Mouse (Mus musculus): ENCODE measurements around the gene Hist1h3c.
"Not testable (repeated sequence)": the region's sequence is repeated elsewhere in the genome, so short reads cannot be mapped to it uniquely, and the experiment has no call there.

Hist1h3c gene

DNA sequence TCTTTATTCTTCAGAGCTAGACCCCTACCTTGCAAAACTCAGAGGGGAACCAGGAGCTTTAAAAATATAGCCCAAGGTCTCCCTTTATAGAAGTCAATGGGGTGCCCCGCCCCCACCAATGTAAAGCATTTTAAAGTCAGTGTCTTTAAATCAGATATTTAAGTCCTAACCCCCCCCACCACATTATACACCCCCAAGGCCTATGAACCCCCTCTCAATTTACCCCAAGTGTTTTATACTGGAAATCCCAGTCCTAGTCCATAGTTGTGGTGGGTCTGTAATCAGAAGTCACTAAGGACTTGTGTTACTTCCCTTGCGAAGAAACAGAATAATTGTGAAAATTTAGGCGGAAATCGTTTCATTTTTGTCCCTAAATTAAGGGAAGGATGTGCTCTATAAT, 7.4 kb downstream of the Hist1h3c start:
- H3K27me3 ChIP-seq (ENCODE audit: control insufficient read depth, insufficient read depth, low read length, poor library complexity, severe bottlenecking): no peaks in the 10 kb centered on the region
- peak; percentile 25 for DNase-seq (ENCODE audit: low read depth, low spot score)
- 0 out of 2 replicates have a peak, but pooled peaks cover 2% of the 10 kb centered on the region for H3K36me3 ChIP-seq (ENCODE audit: control insufficient read depth, insufficient read depth, low read length, poor library complexity, severe bottlenecking)

DNA sequence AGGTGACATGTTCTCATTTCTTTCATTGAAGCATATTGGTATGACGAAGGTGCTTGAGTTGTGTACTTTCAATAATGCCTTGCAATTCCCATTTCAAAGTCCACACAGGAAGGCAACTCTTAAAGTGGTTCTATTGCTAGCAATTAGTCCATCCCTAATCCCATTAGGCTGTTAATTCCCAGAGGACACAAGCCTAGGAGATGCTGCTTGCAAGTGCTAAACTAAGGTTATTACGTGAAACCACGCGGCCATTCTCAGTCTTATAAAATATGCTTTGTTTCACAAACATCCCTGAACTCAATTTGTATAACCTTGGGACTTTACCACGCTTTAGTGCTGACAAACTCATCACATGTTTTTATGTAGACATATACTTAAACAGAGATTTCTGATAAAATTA, 8.3 kb downstream of the Hist1h3c start:
- no peaks in the 10 kb centered on the region for H3K36me3 ChIP-seq (ENCODE audit: control insufficient read depth, insufficient read depth, low read length, poor library complexity, severe bottlenecking)
- DNase-seq (ENCODE audit: low read depth, low spot score): no peak
- H3K27me3 ChIP-seq (ENCODE audit: control insufficient read depth, insufficient read depth, low read length, poor library complexity, severe bottlenecking): no peaks in the 10 kb centered on the region

DNA sequence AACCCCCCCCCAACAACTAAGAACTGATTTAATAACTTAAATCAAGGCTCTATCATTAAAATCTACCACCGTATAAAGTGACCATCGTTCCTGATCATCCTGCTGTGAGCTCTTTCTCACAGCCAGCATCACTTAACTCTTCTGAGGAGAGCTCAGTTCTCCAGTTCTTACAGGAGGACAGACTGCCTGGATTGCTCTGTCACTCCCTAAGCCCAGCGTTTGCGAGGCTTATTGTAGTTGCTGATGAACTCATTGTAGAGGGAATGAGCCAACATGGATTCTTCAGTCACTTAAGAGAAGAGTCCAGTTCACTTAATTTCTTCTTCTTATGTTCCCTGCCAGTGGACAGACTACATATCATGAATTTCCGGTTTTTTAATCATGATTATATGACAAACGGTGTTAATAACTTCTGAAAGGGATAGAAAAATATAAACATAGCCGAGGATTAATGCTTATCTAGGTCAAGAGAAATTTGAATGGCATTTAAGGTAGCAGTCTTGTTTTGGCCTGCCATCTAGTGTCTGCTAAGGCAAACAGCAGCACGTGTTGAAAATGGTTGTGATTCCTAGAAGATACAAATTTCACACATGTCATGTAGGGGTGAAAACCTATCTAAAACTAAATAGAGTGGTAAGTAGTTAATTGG, 13.1 kb downstream of the Hist1h3c start:
- Histone ChIP-seq H3K36me3 (ENCODE audit: control insufficient read depth, insufficient read depth, low read length, poor library complexity, severe bottlenecking) (no peaks in the 10 kb centered on the region), H3K27me3 (ENCODE audit: control insufficient read depth, insufficient read depth, low read length, poor library complexity, severe bottlenecking) (no peaks in the 10 kb centered on the region)
- DNase-seq (ENCODE audit: low read depth, low spot score): peak; percentile 79

DNA sequence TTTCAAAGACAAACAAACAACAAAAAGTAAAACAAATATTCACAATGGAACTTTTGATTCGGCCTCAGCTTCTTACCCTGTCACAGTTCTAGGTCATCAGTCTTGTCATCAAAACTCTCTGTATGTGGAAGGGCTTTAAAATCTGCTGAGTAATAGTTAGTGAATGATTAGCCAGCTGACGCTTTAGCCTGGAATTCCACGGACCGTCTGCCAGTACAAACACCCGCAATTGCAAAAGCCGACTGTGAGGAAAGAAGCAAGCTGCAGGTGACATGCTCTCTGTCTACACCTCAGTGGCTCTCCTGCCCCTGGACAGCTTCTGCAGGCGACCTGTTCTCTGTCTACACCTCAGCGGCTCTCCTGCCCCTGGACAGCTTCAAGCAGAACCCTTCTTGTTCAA, 14.9 kb downstream of the Hist1h3c start:
- no peak for DNase-seq (ENCODE audit: low read depth, low spot score)
- no peaks in the 10 kb centered on the region for H3K36me3 ChIP-seq (ENCODE audit: control insufficient read depth, insufficient read depth, low read length, poor library complexity, severe bottlenecking)

DNA sequence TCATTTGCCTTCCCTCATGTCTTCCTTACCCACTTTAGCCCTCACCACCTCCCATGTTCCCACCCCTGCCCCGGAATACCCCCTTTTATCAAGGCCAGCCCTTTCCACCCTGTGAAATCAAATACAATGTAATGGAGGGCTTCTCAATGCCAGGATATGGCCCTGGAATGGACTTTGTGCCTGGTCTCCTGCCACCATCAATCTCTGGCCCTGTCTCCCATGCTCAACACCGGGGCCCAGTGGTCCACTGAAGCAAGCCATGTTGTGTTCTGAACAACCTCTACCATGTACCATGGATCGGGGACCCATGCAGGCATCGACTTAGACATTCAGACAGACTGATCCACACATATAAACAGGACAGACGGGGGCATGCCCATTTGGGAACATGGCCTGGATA, 15.7 kb downstream of the Hist1h3c start:
- Histone ChIP-seq H3K36me3 (ENCODE audit: control insufficient read depth, insufficient read depth, low read length, poor library complexity, severe bottlenecking) (no peaks in the 10 kb centered on the region), H3K27me3 (ENCODE audit: control insufficient read depth, insufficient read depth, low read length, poor library complexity, severe bottlenecking) (no peaks in the 10 kb centered on the region)
- no peak for DNase-seq (ENCODE audit: low read depth, low spot score)

More for the DNA sequence above, 14.9 kb downstream of the Hist1h3c start:
- no peaks in the 10 kb centered on the region for H3K27me3 ChIP-seq (ENCODE audit: control insufficient read depth, insufficient read depth, low read length, poor library complexity, severe bottlenecking)

DNA sequence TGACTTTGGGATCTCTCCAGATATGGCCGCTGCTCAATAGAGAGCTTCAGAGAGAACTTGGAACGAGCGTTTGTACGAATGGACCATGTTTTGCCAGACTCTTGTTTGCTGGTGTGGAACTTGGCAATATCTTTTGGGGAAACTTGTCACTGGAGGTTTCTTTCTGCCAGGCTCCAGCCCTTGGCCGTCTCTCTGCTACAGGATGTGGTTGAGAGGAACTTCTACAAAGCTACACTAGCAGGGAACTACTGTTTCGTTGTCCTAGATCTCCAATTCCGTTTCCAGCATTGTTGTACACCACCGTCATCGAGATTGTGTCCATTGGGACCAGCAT, 16.2 kb downstream of the Hist1h3c start:
- DNase-seq (ENCODE audit: low read depth, low spot score): no peak
- H3K27me3 ChIP-seq (ENCODE audit: control insufficient read depth, insufficient read depth, low read length, poor library complexity, severe bottlenecking): no peaks in the 10 kb centered on the region
- no peaks in the 10 kb centered on the region for H3K36me3 ChIP-seq (ENCODE audit: control insufficient read depth, insufficient read depth, low read length, poor library complexity, severe bottlenecking)

DNA sequence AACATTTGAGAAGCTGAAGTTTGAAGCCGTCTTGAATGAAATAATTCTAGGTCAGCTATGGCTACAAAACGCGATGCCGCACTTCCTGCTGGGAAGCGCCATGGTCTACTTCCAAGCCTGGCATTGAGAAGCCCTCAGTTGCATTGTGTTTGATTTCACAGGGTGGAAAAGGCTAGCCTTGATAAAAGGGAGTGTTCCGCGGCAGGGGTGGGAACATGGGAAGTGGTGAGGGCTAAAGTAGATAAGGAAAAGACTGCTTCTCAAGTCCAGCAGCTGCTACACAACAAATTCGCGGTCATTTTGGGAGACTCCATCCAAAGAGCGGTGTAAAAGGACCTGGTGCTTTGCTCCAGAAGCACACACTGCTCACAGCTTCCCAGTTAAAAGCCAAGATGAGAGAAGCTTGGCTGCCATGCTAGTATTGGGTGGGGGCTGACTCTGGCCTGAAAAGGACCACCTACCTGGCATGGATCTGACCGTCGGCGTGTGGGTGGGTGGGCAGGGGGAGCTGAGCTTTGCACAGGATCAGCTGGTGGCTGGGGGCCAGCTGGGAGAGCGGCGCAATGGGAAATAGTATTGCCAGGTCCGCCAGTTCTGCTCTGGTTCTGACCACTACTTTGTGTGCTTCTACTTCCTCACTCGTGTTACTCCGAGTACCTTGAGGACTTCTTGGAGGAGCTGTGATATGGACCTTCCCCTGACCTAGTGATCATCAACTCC, 16.8 kb downstream of the Hist1h3c start:
- no peaks in the 10 kb centered on the region for H3K27me3 ChIP-seq (ENCODE audit: control insufficient read depth, insufficient read depth, low read length, poor library complexity, severe bottlenecking)
- no peak for DNase-seq (ENCODE audit: low read depth, low spot score)
- no peaks in the 10 kb centered on the region for H3K36me3 ChIP-seq (ENCODE audit: control insufficient read depth, insufficient read depth, low read length, poor library complexity, severe bottlenecking)

DNA sequence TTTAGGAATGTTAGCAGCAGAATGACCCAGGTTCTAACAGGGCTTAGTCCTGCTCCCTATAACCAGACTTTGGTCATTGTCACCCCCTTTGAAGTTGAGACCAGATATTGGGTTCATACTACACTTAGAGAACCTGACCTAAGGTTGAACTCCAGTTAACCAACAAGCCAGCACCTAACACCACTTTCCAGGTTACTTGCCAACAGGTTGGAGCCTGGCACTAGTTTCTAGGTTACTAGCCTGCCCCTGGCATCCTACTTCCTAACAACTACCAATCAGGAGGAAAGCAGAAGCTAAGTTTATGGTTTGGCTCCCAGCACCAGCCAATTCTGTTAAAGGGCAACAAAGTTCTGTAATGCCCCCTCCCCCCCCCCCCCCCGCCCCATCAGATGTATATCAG, 20.2 kb downstream of the Hist1h3c start:
- Histone ChIP-seq H3K27me3 (ENCODE audit: control insufficient read depth, insufficient read depth, low read length, poor library complexity, severe bottlenecking) (no peaks in the 10 kb centered on the region), H3K36me3 (ENCODE audit: control insufficient read depth, insufficient read depth, low read length, poor library complexity, severe bottlenecking) (no peaks in the 10 kb centered on the region)
- DNase-seq (ENCODE audit: low read depth, low spot score): no peak

DNA sequence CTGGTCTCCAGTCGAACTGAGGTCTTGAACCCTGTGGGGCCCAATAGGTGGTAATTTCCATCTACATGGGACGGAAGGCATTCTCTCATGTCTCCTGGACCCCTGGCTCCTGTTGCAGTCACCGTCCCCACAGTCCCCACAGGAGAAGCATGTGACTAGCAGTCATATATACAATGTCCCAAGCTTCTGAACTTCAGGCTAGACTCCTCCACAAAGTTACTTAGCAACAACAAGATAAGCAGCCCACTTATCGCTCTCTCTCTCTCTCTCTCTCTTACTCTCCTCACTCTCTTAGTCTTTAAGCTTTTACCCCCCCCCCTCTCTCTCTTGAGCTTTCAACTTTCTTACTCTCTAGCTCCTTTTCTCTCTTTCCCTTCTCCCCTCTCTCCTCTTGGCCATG, 21.2 kb downstream of the Hist1h3c start:
- no peaks in the 10 kb centered on the region for H3K27me3 ChIP-seq (ENCODE audit: control insufficient read depth, insufficient read depth, low read length, poor library complexity, severe bottlenecking)
- no peaks in the 10 kb centered on the region for H3K36me3 ChIP-seq (ENCODE audit: control insufficient read depth, insufficient read depth, low read length, poor library complexity, severe bottlenecking)

DNA sequence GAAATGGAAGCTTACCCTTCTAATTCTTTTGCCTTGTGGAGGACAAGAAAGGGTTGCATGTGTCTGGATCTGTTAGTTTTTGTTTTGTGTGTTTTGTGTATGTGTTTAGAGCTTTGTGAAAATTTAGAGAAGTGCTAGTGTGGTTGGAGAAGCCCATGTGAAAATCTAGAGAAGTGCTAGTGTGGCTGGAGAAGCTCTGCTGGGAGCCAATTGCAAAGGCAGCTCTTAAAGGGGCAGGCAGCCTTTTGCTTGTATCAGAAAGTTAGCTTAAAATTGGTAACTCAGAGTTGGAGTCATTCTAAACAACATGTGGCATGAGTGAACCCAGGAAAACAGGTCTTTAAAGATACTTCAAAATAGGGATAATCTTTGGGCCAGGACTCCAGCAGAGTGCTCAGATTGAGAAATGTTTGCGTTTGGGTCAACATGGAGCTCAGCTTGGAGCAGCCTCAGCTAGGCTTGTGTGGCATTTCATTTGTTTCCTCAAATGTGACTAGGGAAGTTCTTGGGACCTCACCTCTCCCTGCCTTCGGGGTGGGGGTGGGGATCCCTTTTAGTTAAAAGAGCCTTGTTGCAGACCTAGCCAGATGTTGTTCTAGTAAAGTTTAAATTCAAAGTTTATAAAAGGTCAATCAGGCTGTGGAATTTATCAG, 27.7 kb downstream of the Hist1h3c start:
- not testable (repeated sequence) for DNase-seq (ENCODE audit: low read depth, low spot score); H3K36me3 ChIP-seq (ENCODE audit: control insufficient read depth, insufficient read depth, low read length, poor library complexity, severe bottlenecking); H3K27me3 ChIP-seq (ENCODE audit: control insufficient read depth, insufficient read depth, low read length, poor library complexity, severe bottlenecking)

More for the DNA sequence above, 21.2 kb downstream of the Hist1h3c start:
- DNase-seq (ENCODE audit: low read depth, low spot score): no peak

DNA sequence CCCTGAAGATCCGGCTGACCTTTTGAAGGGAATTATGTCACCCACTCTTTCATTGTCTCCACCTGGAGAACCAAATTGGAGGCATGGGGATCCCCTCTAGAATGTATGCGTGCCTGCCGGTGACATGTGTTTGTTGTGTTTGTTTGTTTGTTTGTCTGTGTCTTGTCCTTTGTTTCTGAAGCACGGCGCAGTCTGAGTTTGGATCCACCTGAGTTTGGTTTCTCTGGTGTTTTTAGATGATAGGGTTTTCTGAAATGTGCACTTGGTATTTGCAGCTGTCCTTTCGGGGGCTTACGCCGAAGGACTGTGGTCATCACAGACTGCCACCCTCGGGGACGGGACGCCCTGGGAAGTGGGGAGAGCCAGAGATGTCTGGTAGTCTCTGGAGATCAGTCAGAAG, 28.2 kb downstream of the Hist1h3c start:
- no peaks in the 10 kb centered on the region for H3K27me3 ChIP-seq (ENCODE audit: control insufficient read depth, insufficient read depth, low read length, poor library complexity, severe bottlenecking)
- DNase-seq (ENCODE audit: low read depth, low spot score): no peak
- H3K36me3 ChIP-seq (ENCODE audit: control insufficient read depth, insufficient read depth, low read length, poor library complexity, severe bottlenecking): no peaks in the 10 kb centered on the region

DNA sequence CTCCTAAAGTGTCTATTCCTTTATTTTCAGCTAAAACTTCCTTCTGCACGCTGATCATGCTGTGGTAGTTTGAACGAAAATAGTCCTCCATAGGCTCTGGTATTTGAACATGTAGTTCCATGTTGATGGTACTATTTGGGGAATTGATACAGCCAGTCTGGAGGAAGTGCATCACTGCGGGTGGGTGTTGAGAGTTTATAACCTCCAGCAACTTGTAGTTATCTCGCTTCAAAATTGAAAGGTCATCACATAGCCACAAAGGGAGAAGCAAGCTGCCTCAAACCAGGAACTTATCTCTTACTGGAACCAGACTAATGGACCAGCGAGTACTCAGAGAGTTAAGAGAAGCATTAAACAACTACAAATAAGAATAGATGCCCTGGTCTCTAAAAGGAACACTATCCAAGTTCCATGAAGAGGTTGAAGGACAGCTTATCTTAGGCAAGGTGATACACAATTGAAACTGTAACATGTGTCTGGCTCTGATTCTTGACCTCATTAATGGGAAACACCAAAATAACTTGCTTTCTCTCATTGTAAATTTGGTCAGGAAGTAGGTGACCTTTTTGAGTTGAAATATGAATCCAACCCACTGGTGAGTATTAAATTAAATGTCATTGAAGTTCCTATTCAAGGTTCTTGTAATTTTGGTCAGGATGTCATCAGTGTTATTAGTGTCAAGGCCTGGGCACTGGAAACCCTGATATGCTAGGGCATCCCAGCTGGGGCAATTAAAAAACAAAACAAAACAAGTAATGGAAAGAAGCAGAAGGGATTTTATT, 28.9 kb downstream of the Hist1h3c start:
- no peak for DNase-seq (ENCODE audit: low read depth, low spot score)
- Histone ChIP-seq H3K27me3 (ENCODE audit: control insufficient read depth, insufficient read depth, low read length, poor library complexity, severe bottlenecking) (no peaks in the 10 kb centered on the region), H3K36me3 (ENCODE audit: control insufficient read depth, insufficient read depth, low read length, poor library complexity, severe bottlenecking) (no peaks in the 10 kb centered on the region)

DNA sequence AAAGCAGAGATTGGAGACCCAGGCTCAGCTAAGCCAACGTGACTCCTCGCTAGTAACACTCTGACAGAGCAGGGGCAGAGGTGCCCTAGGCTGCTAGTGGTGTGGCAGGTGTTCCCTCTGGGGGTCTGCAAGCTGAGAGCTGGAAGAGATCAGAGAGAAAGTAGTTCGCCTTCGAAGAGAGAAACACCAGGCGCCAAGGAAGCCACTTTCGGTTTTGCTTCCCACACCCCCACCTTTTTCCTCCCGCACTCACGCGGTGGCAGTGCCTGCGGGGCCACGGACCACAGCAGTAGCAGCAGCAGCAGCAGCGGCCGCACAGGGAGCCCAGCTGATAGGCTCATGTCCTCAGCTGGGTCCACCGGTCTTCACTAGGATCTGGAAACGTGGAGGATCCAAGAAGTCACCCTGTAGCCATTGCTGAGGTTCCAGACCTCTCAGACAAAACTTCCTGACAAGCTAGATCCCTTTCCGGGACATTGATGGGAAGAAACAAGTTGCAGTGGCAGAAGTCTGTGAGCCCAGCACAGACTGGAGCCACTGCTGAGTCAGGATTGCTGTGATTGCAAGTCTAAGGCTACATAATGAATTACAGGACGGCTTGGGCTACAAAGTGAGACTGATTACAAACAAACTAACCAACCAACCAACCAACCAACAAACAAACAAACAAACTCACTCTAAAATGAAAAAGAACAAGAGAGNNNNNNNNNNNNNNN, 34.9 kb downstream of the Hist1h3c start, which contains the start of gene Hfe:
Gene Hfe, minus strand, starts transcription at position 481 of the 716 bp plus-strand sequence.
- no peaks in the 10 kb centered on the region for H3K36me3 ChIP-seq (ENCODE audit: control insufficient read depth, insufficient read depth, low read length, poor library complexity, severe bottlenecking)
- peak; percentile 71 for DNase-seq (ENCODE audit: low read depth, low spot score)
- no peaks in the 10 kb centered on the region for H3K27me3 ChIP-seq (ENCODE audit: control insufficient read depth, insufficient read depth, low read length, poor library complexity, severe bottlenecking)

DNA sequence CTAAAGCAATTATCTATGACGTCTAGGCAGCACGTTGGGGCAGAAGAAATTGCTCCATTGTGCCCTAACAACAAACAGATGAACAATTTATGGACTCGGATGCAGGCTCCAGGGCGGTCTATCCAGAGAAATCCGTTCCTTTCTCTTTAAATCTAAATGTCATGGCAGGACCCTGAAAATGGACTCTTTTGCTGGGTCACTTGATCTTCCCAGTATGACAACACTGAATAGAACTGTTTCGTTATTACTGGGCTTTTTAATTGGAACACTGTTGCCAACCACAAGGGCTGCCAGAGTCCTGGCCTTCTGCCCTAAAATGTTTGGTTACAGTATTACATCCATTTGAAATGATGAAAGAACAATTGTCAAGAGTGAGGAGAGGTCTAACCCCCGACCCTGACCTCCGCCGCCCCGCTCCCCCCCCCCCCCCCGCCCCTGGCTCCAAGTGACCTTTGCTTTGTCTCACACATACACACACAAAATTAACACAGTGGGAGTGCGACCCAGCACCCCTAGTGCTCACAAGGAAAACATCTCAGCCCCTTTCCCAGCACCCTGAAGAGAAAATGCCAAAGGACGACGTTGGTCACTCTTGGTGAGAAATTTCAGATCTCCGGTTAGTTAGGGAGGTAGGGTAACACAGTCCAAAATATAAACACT, 35.6 kb downstream of the Hist1h3c start:
- no peaks in the 10 kb centered on the region for H3K36me3 ChIP-seq (ENCODE audit: control insufficient read depth, insufficient read depth, low read length, poor library complexity, severe bottlenecking)
- no peaks in the 10 kb centered on the region for H3K27me3 ChIP-seq (ENCODE audit: control insufficient read depth, insufficient read depth, low read length, poor library complexity, severe bottlenecking)
- no peak for DNase-seq (ENCODE audit: low read depth, low spot score)
